Mouse (Mus musculus) ES-E14 (cell line): ENCODE measurements around the gene Cpne5. TPM values are rescaled to one million over a fixed set of nuclear protein-coding genes. Genes with fewer than 3 reads are reported as not detected.

Experiments used
- DNase-seq: peaks from one replicate; pipeline ENCODE4 v3.0.0-alpha.2; 2013; ENCODE audit warnings: low read depth, low spot score
- H3K27ac ChIP-seq: 2 replicates; pipeline ENCODE4 v1.5.1; 2012; ENCODE audit warnings: low read depth, mild to moderate bottlenecking, low read length, moderate library complexity, mixed read lengths; ENCODE audit not compliant: poor library complexity, insufficient read depth, severe bottlenecking
- H3K36me3 ChIP-seq: 2 replicates; pipeline ENCODE4 v1.6.1; 2012; ENCODE audit warnings: mild to moderate bottlenecking, low read length, moderate library complexity, mixed read lengths; ENCODE audit not compliant: control insufficient read depth, poor library complexity, insufficient read depth, severe bottlenecking
- H3K4me1 ChIP-seq, 2 experiments: fragments of 150-350 bp in 1 of 2; sonication (generic) in 1 of 2; 2 replicates each; pipeline ENCODE4 v1.6.1; 2012; ENCODE audit warnings: low read length in 2 of 2, mild to moderate bottlenecking in 1 of 2, mixed read lengths in 1 of 2; ENCODE audit not compliant: control insufficient read depth in 2 of 2, insufficient read depth in 2 of 2, poor library complexity in 1 of 2
- H3K4me3 ChIP-seq, 2 experiments: fragments of 150-350 bp in 1 of 2; sonication (generic) in 1 of 2; 2 replicates each; pipeline ENCODE4 v1.5.1; 2012; ENCODE audit warnings: low read length in 2 of 2, low read depth in 1 of 2, mild to moderate bottlenecking in 1 of 2, mixed read lengths in 1 of 2; ENCODE audit not compliant: insufficient read depth in 1 of 2, poor library complexity in 1 of 2, severe bottlenecking in 1 of 2
- H3K9ac ChIP-seq: 2 replicates; pipeline ENCODE4 v1.6.1; 2012; ENCODE audit warnings: low read depth, mild to moderate bottlenecking, low read length, mixed read lengths; ENCODE audit not compliant: poor library complexity, insufficient read depth, severe bottlenecking
- H3K9me3 ChIP-seq: fragments of 150-350 bp; sonication (generic); 2 replicates; pipeline ENCODE4 v1.6.1; 2012; ENCODE audit warnings: low read depth, mild to moderate bottlenecking, low read length; ENCODE audit not compliant: control insufficient read depth, insufficient read depth
- CHD2 ChIP-seq: IDR thresholded peaks from 2 replicates; pipeline ENCODE4 v1.6.1; 2014; ENCODE audit warnings: mild to moderate bottlenecking, low read depth, low read length, inconsistent platforms
- HCFC1 ChIP-seq: IDR thresholded peaks from 2 replicates; pipeline ENCODE4 v1.6.1; 2012; ENCODE audit warnings: low read length, inconsistent platforms, borderline replicate concordance; ENCODE audit not compliant: insufficient read depth
- MAFK ChIP-seq: IDR thresholded peaks from 2 replicates; pipeline ENCODE4 v1.6.1; 2014; ENCODE audit warnings: mild to moderate bottlenecking, low read depth, low read length, inconsistent platforms; ENCODE audit not compliant: insufficient read depth
- ZC3H11A ChIP-seq: IDR thresholded peaks from 2 replicates; pipeline ENCODE4 v1.6.1; 2012; ENCODE audit warnings: low read depth, mild to moderate bottlenecking, inconsistent platforms, low read length, borderline replicate concordance
- ZNF384 ChIP-seq: IDR thresholded peaks from 2 replicates; pipeline ENCODE4 v1.6.1; 2012; ENCODE audit warnings: low read depth, low read length, inconsistent platforms
- in situ Hi-C, 2 experiments: fragments of 600-800 bp; cut with MboI; formaldehyde crosslinking; loops; one replicate each; pipeline ENCODE4 v1.15.1; 2025; ENCODE audit warnings: low sequenced_read_pairs in 2 of 2, inconsistent platforms in 1 of 2; ENCODE audit not compliant: unreplicated experiment in 2 of 2
- total RNA-seq: library from RNA; depleted of rRNA; stranded (reverse); fragments of 300-350 nt; gene quantifications from 2 replicates; pipeline ENCODE4 v1.2.3, GENCODE M21; 2012

Cpne5 gene
- total RNA-seq, 1 experiment, result 5.1 TPM

DNA sequence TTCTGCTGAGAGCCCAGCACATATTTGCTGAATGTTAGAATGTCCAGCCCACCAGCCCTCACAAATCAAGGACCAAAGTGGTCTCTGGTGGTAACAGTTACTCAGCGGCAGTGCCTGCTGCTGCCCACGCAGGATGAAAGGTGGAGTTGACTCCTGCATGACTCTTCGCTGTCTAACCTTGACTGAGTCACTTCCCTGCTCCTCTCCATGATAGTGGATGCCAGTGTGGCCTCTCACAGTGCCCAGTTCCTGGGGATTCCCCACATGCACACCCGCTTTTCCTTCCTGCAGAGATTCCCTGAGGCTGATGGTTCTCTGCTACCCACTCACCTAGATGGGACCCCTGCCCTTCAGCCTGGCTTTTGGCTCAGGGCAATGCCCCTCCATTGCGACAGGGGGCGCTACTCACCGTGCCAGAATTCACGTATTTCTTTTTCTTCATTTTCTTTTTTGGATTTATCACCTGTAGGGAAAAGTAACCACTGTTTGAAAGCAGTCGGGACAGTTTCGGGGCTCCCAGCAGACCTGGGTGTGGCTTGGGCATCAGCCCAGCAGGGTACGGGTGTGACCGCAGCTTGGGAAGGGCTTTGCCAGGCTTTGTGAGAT, 68.9 kb downstream of the Cpne5 start:
- H3K4me1 ChIP-seq, result peaks cover 9 to 31% of the 10 kb centered on the region in 2 experiments; a peak in 2 of 4 replicates

DNA sequence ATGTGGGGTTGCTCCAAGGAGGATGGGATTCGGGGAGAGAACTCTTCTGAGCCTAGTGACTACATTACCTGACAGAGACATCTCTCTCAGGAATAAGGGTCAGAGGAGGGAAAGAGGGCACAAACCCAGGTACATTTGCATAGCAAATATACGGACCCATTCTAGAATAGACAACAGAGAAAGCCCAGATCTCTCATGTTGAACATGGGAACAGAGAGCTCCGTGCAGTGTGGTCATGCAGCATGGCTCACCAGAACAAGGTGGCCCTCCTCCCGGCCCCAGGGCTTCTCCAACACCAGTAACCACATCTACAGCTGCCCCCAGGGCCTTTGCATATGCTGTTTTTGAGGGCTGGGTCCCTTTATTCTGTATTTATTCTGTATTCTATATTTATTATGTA, 69.5 kb downstream of the Cpne5 start:
- Histone ChIP-seq H3K9me3 (no peaks in the 10 kb centered on the region), H3K4me3 (no peak overlapping the region), H3K27ac (no peak overlapping the region), H3K36me3 (peaks cover 3% of the 10 kb centered on the region; the same call in 1 of the 2 replicates), H3K4me1 (peaks cover 9 to 31% of the 10 kb centered on the region in 2 experiments; a peak in 2 of 4 replicates), H3K9ac (no peak overlapping the region)
- no peak for DNase-seq
- in situ Hi-C loops, result no loop called here
- TF ChIP-seq ZNF384, result no peak
- TF ChIP-seq ZC3H11A, result no peak
- TF ChIP-seq HCFC1, result no peak
- TF ChIP-seq CHD2, result no peak
- TF ChIP-seq MAFK, result no peak

More for the DNA sequence above, 68.9 kb downstream of the Cpne5 start:
- Histone ChIP-seq H3K4me3 (no peak overlapping the region), H3K27ac (no peak overlapping the region), H3K36me3 (peaks cover 3% of the 10 kb centered on the region; the same call in 1 of the 2 replicates), H3K9me3 (no peaks in the 10 kb centered on the region), H3K9ac (no peak overlapping the region)
- in situ Hi-C loops, result no loop called here
- DNase-seq, result no peak
- no peak for TF ChIP-seq HCFC1
- no peak for TF ChIP-seq ZC3H11A
- TF ChIP-seq ZNF384, result no peak
- TF ChIP-seq CHD2, result no peak
- no peak for TF ChIP-seq MAFK

DNA sequence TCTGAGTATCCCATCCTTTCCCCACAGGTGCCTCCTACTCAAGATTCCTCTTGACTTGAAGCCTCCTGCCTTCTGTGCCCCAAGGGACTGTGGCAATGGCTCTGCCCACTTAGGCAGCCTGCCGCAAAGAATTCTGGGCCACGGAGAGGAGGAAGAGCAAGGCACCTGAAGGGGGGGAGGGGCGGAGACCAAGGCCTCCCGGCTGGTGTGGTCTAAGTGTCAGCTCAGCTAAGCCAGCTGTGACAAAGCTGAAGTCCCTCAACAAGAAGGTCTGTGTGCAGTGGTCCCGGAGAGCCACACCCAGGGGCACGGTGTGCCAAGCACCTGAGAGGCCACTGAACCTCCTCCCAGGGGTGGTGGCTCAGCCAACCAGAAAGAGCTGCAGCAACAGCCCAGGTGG, 70.6 kb downstream of the Cpne5 start:
- Histone ChIP-seq H3K9me3 (no peaks in the 10 kb centered on the region), H3K27ac (no peak overlapping the region), H3K4me1 (peaks cover 9 to 28% of the 10 kb centered on the region in 2 experiments; a peak in 2 of 4 replicates), H3K9ac (no peak overlapping the region; the same call in 1 of the 2 replicates), H3K36me3 (peaks cover 3% of the 10 kb centered on the region; the same call in 1 of the 2 replicates), H3K4me3 (no peak overlapping the region)
- TF ChIP-seq ZC3H11A (no peak), CHD2 (no peak), HCFC1 (no peak), ZNF384 (no peak), MAFK (no peak)
- no peak for DNase-seq
- in situ Hi-C loops, result no loop called here

DNA sequence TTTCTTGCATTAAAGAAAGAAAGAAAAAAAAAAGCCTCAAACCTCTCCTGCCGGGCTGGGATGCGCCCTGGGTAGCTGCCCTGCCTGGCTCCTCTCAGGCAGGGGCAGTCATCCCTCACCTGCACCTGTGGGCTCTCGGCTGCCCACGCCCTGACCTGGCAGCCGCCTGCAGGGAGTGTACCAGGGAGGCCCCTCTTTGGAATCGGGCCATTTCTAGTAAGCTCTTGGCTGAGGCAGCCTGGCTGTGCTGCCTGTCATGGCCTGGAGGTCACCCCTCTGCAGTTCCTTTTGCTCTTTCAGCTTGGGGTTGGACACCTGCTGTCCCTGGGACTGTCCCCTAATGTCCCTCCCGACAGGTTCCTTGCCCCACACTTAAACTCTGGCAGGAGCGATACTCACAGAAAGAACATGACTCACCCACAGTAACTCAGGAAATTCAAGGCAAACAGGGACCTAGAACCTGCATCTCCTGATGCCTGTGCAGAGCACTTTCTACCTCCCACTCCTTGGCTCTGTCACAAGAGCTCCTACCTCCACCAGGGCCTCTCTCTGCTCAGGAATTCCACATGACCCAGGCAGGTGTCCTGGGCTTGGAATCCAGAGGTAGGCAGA, 71.9 kb downstream of the Cpne5 start:
- Histone ChIP-seq H3K27ac (no peak overlapping the region), H3K4me1 (peaks cover 5 to 22% of the 10 kb centered on the region in 2 experiments; a peak in 2 of 4 replicates), H3K36me3 (peaks cover 7% of the 10 kb centered on the region; the same call in 1 of the 2 replicates), H3K4me3 (no peak overlapping the region), H3K9ac (no peak overlapping the region), H3K9me3 (no peaks in the 10 kb centered on the region)
- DNase-seq, result no peak
- in situ Hi-C loops, result no loop called here
- no peak for TF ChIP-seq HCFC1
- no peak for TF ChIP-seq CHD2
- no peak for TF ChIP-seq ZC3H11A
- TF ChIP-seq MAFK, result no peak
- no peak for TF ChIP-seq ZNF384

DNA sequence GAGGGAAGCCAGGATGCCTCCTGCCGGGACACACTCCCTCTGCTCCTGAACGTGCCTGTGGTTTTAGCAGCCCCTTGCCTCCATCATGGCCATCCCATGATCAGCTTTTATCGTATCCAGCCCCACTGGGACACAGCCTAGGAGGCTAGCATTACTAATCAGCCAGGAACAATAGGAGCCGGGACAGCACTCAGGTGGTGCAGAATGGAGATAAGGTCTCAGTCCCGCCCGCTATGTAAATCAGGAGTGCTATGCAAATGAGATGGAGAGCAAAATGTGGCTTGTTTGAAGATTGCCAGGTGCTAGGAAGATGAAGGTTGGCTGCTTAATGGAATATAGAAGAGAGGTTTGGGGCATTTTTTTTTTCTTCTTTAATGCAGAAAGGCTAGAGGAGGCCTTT, 72.5 kb downstream of the Cpne5 start:
- Histone ChIP-seq H3K4me1 (peaks cover 5 to 24% of the 10 kb centered on the region in 2 experiments; a peak in 2 of 4 replicates), H3K27ac (peak overlapping the region; percentile 34; the same call in 1 of the 2 replicates), H3K9ac (no peak overlapping the region), H3K4me3 (no peak overlapping the region), H3K36me3 (peaks cover 9% of the 10 kb centered on the region; the same call in 1 of the 2 replicates), H3K9me3 (no peaks in the 10 kb centered on the region)
- TF ChIP-seq ZNF384 (no peak), MAFK (no peak), CHD2 (no peak), HCFC1 (no peak), ZC3H11A (no peak)
- no peak for DNase-seq
- in situ Hi-C loops, result no loop called here
